Mouse (Mus musculus): Measurements from ENCODE around the gene Scamp4.
A peak's percentile ranks its signal among the peaks of the same experiment; 100 is the strongest.

The Scamp4 gene

DNA sequence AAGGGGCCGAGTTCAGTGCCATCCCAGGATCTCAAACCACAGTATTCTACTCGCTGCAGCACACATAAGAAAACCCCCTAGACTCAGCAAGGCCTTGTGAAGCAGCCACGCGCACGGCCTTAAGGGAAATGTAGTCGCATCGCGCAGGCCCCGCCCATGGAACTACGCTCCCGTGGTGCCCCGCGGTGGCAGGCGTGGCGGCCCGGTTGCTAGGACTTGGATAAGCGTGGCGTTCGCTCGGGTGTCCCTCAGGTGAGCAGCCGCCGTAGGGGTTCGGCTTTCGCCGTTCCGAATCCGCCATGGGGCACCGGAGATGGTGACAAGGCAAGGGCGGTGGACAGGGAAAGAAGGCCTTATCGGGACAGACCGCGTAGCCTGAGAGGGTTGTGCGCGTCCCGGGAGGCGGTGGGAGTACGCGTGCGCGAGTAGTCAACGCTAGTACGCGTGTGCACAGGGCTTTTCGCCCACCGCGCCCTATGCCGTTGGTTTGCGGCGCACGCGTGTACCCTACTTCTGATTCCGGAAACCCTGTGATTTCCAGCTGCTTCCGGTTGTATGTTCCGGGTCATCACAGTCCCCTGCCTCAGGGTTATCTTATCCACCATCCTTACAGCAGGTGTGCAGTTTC, at the start of gene Scamp4, which contains the start of gene Adat3:
TSS of gene Scamp4 (plus strand) at position 175 of the 628 bp plus-strand sequence.
TSS of gene Adat3 (plus strand) at position 183 of the 628 bp plus-strand sequence.
- peak; percentile 94 to 96 for DNase-seq (ENCODE audit: low spot score in 2 of 2)

DNA sequence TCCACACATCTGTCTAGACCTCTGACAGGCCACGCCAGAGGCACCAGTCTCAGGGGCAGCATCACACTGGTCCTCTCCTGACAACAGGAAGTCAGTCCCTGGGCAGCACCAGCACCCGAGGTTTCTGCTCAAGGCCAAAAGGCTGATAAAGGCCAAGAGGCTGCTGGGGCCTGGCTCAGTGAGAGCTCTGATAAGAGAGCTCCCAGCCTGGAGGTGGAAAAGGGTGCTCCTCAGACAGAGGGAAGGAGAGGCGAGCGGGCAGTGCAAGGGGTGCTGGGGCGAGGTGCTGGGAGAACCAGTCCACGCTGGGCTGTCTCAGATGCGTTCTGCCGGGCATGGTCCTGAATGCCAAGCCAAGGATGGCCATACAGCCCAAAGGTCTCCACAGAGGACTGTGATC, 49.1 kb upstream of the Scamp4 start:
- peak; percentile 62 to 72 for DNase-seq (ENCODE audit: low spot score in 2 of 2)

DNA sequence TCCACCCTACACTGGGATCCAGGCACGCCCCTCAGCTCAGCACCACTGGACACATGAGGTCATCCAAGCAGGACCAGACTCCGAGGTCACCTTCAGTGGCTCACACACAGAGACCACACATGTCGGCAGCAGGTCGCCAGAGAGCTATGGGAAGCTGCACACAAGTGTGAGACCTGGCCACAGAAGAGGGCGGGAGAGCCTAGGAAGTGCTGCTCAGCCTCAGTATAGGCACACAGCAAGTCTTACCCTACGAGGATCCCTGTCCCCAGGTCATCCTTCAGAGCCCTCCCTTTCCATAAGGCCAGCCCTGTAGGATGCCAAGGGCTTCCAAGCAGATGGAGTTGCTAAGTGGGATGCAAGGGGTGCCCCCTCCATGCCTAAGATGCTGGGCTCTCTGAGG, 48.7 kb upstream of the Scamp4 start:
- DNase-seq (ENCODE audit: low spot score in 2 of 2): no peak

DNA sequence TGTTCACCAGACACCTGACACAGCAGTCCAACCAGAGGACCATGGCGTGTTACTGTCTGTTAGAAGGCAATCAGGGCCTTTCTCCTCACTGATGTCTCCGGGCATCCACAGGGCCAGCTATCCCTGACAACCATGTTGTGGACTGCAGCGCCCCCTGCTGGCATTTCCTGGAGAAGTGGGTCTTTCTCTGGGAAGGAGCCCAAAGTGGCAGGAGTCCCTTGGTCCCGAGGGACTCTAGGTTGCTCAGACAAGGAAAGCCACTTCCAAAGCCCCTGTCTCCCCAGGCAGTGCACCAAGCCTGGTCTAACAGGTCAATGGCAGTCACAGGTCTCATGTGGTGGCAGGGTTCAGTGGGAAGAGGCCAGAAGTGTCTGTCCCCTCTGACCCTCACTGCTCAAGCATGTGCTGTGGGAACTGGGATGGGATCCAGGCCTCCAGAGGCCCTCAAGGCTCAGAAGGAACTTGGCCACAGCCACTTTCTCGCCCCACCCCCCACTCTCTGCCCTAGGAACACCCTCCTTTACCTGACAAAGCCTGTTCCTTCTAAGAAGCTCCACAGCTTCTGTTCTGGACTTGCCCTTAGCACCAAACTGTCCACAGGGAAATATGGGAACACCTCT, 45.2 kb upstream of the Scamp4 start:
- DNase-seq (ENCODE audit: low spot score in 2 of 2): peak; percentile 46 to 68

DNA sequence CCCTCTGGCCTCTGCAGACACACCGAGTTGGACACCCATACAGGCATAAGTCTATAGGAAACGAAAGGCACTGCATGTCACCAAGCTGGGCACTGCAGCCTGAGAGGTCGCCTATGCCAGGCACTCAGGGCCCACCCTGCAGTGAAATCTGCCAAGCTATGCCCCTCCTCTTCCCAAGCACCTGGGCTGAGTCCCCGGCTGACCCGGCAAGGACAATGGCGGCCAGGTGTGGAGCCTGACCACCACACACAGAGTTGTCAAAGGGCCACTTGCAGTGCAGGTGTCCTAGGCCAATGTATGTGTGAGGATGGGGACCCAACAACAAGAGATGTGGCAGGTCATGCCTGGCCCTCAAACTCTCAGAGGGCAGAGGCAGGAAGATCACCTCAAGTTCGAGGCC, 43.2 kb upstream of the Scamp4 start:
- DNase-seq (ENCODE audit: low spot score in 2 of 2): no peak

DNA sequence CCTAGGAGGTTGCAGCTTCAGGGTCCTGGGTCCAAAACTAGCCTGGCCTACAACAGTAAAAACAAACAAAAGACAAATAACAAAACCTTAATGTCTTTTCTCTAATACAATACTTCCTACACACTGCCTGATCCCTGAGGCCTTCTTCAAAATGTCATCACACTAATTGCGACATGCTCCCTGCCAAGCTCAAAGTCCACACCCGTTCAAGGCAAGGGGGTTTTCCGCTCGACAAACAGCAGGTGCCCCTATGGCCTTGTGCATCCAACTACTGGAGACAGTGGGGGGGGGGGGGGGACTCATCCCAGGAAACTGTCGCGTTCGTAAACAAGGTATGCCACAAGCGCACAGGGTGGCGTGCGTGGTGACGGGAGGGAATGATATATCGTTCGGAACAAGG, 42.1 kb upstream of the Scamp4 start:
- no peak for DNase-seq (ENCODE audit: low spot score in 2 of 2)

DNA sequence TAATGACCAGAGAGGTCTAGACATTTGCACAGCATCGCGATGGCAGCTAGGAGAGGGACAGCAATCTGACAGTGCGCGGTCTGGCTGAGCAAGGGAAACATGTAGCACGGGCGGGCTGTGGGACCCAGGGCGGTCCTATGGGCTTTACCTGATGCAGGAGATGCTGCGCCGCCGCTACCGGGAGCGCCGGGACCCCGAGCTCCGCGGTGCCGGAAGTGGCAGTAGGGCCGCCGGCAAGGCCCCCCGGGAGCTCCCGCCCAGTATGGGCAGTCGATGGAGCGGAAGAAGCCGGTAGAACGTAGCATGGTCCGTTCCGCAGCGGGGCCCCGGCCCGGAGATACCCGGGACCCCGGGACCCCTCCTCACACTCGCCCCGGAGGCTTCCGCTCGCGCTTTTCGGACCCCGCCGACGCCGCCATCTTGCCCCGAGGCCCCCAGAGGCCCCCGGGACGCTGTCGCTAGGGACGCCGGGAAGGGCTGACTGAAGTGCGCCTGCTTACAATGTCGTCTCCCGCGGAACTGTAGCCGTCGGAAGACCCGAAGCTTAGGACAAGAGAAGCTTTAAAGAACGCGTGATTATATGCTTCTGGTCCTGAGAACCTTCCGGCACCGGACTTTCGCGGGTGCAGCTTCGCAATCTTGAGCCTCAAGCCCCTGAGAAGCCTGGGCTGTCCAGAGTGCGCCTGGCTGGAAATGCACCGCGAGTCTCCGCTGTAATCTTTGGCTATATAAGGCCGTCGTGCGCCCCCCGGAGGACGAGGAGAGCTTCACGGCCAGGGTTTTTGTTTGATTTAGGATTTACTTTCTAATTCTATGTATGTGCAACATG, 41.3 kb upstream of the Scamp4 start, which contains the start of gene Rexo1:
TSS of gene Rexo1 (minus strand) at position 445 of the 829 bp plus-strand sequence.
- peak; percentile 92 to 95 for DNase-seq (ENCODE audit: low spot score in 2 of 2)

DNA sequence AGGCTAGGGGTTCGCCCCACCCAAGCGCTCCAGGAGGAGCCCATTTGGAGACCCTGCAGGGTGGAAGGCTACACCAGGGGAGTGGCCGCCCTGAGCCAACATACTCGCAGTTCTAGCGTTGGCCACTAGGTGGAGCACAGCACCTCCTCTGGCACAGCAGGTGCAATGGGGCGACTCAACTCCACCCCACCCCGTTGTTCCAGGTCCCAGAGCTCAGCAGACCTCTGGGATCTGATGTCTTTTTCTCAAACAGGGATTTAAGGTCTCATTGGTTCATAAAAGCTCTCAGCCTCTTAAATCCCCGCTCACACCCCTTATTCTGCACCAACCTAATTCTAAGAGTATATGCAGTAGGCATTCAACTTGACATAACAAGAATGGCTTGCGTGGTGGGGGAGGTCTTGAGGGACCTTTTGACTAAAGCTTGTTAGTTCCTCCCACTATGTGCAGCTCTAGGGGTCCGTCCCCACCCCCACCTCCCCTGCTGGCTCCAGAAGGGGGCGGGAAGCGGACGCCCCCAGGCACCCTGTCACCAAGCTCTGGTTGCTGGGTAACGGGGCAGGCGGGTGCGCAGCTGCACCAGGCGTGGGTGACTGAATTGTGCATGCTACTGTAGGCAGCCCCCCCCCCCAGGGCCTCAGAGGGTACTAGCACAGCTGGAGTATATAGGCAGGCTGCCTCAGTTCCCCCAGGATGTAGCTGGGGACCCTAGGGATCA, 36.1 kb upstream of the Scamp4 start:
- peak; percentile 79 to 81 for DNase-seq (ENCODE audit: low spot score in 2 of 2)

DNA sequence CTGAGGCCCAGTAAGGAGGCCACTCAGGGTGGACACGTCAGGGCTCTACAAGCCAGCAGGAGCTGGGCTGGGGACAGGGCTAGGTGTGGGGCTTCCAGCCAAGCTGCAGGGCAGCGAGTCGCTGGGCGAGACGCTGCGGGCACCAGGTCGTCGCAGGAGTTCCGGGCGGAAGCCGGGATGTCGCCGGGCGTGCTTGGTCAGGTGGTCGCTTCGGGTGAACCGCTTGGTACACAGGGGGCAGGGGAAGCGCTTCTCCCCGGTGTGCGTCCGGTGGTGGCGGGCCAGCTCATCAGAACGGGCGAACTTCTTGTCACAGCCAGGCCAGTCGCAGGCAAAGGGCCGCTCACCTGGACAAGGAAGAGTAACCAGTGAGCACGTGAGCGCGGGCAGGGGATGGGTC, 33.8 kb upstream of the Scamp4 start:
- no peak for DNase-seq (ENCODE audit: low spot score in 2 of 2)

DNA sequence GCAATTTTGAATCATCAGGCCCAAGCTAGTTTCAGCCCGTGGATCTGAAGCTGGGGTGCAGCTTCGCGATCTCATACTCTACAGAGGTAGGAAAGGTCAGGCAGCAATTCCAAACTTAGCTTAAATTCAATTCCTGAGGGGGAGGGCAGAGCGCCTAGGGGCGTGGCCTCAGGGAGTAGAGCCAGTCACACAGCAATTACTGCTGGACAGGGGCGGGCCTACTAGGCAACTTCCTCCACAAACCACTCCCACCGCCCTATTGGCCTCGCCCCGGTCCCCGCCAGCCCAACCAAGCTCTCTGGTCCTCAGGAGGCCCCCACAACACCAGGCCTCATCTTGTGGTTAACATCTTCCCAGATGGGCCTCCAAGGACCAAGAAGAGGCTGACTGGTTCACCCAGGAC, 33.0 kb upstream of the Scamp4 start:
- DNase-seq (ENCODE audit: low spot score in 2 of 2): peak; percentile 82 to 86

DNA sequence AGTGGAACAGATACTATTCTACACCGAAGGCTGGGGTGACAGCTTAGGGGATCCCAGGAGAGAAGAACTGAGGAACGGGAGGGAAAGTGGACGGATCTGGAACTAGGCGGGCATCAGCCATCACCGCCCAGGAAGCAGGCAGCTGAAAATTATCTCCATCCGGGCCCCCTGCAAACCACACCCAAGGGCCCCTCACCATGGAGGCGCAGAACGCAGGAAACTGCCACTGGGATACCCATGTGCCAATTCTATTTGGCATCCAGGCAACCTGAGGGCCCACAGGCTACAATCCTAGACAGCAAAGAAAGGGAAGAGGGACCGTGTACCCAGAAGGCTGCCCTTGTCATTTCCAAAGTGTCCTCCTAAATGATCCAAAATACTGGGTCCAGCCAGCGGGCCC, 32.3 kb upstream of the Scamp4 start:
- DNase-seq (ENCODE audit: low spot score in 2 of 2): no peak

DNA sequence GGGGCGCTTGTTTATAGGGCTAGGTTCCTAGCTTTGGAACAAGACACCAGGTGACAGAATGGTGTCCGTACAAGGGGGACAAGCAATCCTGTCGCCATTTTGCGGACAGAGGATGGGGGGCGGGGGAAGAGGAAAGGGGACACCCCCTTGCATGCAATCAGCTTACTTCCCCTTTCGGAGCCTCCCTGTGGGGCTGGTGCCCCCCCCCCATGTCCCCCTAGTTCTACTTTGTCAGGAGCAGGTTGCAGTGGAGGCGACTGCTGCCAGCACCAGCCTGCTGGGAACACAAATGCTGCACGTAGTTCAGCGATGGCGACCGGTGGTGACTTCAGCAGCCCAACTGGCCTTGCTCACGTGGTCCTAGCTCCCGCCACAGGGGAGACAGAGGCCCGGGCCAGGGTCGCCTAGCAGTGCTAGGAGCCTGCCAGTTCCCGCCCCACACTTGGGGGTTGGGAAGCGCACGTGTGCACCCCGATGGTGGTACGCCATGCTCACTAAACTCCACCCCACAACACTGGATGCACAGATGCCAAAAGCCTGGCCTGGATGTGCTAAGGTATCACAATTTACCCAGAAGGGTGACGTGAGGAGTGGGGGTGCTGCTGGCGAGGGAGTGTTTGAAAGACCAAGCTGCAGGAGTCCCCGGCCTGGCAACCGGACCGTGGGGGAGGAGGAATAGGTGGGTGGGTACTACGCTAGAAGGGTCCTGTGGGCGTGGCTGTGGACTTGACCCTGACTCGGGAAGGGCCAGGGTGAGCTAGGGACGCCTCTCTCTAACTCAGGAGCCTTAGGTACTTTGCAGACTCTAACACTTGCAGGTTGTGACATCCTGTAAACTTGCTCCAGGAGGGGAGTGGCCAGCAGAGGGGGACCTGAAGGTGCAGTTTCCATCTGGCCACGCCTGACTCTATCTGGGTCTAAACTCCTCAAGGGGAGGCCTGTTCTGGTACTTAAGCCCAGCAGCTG, 31.5 kb upstream of the Scamp4 start:
- DNase-seq (ENCODE audit: low spot score in 2 of 2): peak; percentile 59 to 64

DNA sequence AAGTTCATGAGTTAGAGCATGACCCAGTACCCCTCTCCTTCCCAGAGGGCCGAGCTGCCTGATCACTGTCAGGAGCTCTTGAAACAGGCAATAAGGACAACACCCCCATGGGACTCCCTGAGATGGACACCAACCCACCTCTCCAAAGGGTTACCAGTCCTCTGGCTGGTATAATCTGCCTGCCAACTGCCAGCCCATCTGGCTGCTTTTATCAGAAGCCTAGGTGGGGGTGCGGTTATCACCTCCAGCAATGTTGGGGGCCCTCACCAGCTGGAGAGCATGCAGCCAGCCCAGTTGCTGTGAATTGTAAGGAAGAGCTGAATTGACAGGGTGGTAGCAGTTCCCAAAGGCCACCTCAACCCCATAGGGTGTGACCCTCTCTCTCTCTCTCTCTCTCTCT, 30.2 kb upstream of the Scamp4 start:
- DNase-seq (ENCODE audit: low spot score in 2 of 2): peak; percentile 55 to 68

DNA sequence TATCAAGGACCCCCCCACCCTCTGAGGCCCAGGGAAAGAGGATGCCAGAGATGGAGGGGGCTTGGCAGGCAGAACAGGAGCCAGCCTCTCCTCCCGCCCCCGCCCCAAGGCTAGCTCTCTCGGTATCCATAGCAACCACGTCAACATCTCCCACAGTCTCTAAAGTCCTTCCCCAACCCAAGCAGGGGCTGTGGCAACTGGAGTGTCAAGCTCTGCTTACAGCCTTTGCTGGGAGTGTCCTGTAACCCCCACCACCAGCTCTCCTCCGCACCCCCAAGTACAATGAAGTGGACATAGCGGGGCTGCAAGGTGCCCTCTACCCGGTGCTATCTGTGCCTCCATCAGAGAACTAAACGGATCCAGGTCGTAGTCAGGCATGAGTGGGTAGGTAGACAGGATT, 28.7 kb upstream of the Scamp4 start:
- DNase-seq (ENCODE audit: low spot score in 2 of 2): no peak

DNA sequence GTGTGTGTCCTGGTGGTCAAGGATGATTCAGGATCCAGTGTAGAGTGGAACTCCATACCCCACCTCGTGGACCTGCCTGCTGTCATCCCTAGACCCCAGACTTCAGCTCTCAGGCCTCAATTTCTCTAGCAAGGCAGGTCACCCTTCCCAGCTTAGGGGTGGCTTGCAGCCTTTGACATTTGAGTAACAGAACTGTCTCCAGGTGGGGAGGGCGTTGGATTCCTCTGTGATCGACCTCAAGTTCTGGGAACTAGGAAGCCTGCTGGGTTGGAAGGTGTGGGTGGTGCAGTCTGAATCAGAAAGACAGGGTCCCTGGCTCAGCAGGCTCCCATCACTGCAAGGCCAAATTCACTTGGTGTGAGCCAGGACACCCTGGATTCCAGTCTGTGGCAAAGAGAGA, 27.8 kb upstream of the Scamp4 start:
- DNase-seq (ENCODE audit: low spot score in 2 of 2): no peak

DNA sequence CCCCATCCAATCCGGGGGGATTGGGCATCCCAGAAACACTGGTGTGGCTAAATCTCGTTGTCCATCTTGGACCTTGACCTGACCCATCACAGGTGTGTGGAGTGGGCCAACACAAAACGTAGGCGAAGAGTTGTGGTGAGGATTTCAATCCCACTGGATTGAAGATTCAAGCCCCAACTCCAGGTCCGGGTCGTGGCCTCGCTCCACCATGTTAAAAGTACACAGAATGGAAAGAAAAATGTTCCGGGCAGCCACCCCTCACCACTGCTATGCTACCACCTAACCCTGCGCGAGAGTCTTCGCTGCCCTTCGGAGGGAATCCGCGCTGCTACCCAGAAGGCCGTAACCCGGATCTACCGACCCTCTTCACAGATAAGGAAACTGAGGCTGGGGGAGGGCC, 26.7 kb upstream of the Scamp4 start:
- peak in 1 of 2 experiments; percentile 20 for DNase-seq (ENCODE audit: low spot score in 2 of 2)

DNA sequence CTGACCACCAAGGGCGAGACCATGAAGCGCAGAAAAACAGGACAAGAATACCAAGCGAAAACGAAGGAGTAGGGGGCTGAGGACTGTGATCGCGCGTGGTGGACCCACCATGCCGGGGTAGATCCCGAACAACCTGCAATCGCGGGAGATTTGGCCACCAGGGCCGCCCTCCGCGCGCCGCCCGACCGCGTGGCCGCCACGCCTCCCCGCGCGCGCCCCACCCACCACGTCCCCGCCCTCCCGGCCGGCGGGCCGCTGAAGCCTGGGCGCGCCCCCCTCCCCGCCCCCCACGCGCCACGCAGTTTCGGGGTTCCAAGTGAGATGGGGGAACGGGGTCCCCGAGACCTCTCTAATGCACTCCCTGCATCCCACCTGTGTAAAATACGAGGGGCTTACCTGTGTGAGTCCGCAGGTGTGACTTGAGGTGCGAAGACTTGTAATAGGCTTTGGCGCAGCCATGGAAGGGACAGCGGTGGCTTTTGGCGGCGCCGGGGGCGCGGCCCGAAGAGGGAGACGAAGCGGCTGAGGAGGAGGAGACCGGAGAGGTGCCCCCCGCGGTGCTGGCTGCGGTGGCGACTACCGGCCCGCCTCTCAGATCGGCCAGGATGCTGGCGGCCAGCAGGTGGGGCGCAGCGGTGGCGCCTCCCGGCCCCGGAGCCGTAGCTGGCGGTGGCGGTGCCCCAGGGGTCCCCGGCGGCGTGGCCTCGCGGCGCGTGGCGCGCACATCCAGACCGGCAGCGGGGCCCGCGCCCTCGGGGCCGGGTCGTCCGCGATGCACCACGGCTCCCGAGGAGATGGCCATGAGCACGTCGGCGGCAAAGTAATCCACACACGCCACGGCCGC, 26.1 kb upstream of the Scamp4 start:
- DNase-seq (ENCODE audit: low spot score in 2 of 2): peak; percentile 62 to 63

DNA sequence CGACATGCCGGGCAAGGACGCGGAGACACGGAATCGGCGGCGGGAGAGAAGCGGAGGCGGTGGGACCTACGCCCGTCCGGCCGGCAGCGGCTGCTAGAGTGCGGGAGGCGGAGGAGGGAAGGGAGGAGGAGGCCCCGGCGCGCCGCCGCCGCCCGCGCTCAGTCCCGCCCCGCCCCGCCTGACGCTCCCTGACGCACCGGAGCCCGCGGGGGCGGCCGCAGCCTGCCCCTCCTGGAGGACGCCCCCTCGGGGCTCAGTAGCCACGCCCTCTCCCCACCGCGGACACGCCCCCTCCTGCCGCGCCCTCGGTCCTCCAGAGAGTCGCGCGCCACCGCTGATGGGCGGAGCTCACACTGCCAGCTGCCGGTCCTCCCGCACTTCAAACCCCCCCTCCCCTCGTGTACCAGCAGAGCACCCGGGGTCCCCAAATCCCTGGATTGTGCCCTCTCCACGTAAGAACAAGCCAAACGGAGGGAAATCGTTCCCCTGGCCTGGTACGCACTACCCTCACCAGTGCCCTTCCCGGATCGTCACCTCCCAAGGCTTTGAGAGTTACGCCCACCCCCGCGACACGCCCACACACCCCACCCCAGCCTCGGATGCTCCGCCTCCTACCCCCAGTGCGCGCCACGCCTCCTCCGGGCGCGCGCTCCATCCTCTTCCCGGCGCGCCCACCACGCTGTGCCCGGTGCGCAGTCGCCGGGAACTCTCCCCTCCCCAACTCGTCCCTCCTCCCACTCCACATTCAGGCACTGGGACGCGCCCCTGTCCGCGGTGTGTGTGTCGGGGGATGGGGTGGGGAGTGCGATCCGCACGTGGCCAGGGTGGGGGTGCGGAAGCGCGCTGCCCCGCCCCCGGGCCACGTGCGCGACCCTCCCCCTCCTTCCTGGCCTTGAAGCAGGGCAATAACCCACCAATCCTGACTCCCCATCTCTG, 25.2 kb upstream of the Scamp4 start, which contains the start of gene Klf16:
TSS of gene Klf16 (minus strand) at position 127 of the 936 bp plus-strand sequence.
- peak; percentile 99 for DNase-seq (ENCODE audit: low spot score in 2 of 2)

All from spleen, postnatal 36 days (tissue).